Mouse (Mus musculus) midbrain, embryonic 11.5 days (tissue): ENCODE measurements around the gene Maats1. TPM values are rescaled to one million over a fixed set of nuclear protein-coding genes. Genes with fewer than 3 reads are reported as not detected.
"Not testable (repeated sequence)": the region's sequence is repeated elsewhere in the genome, so short reads cannot be mapped to it uniquely, and the experiment has no call there.

Experiments
- ATAC-seq: fragments of 200-750 bp; cut with Nextera tagmentation; 2 replicates; pipeline ENCODE4 v1.8.0; 2017; ENCODE audit warnings: moderate TSS enrichment, moderate library complexity; ENCODE audit not compliant: low FRiP score
- DNase-seq: peaks from one replicate; pipeline ENCODE4 v3.0.0; 2015; ENCODE audit warnings: low spot score; ENCODE audit errors: missing footprints
- H3K27ac ChIP-seq: fragments of 300-500 bp; sonication (generic); 2 replicates; pipeline ENCODE4 v1.5.1; 2014; ENCODE audit warnings: low read depth, low read length
- H3K27me3 ChIP-seq: fragments of 300-500 bp; sonication (generic); 2 replicates; pipeline ENCODE4 v1.6.1; 2014; ENCODE audit warnings: mild to moderate bottlenecking, low read length, moderate library complexity, mixed read lengths; ENCODE audit not compliant: control insufficient read depth, insufficient read depth
- H3K36me3 ChIP-seq: fragments of 300-500 bp; sonication (generic); 2 replicates; pipeline ENCODE4 v1.6.1; 2014; ENCODE audit warnings: mild to moderate bottlenecking, low read length, moderate library complexity, mixed read lengths; ENCODE audit not compliant: control insufficient read depth, insufficient read depth
- H3K4me1 ChIP-seq: fragments of 300-500 bp; sonication (generic); 2 replicates; pipeline ENCODE4 v1.6.1; 2014; ENCODE audit warnings: low read length; ENCODE audit not compliant: control insufficient read depth, insufficient read depth
- H3K4me2 ChIP-seq: fragments of 300-500 bp; sonication (generic); 2 replicates; pipeline ENCODE4 v1.6.1; 2014; ENCODE audit warnings: mild to moderate bottlenecking, moderate library complexity
- H3K4me3 ChIP-seq: fragments of 300-500 bp; sonication (generic); 2 replicates; pipeline ENCODE4 v1.5.1; 2014; ENCODE audit warnings: low read depth, low read length
- H3K9ac ChIP-seq: fragments of 300-500 bp; sonication (generic); 2 replicates; pipeline ENCODE4 v1.6.1; 2014; ENCODE audit warnings: low read length
- H3K9me3 ChIP-seq: fragments of 300-500 bp; sonication (generic); 2 replicates; pipeline ENCODE4 v1.6.1; 2016; ENCODE audit warnings: low read length; ENCODE audit not compliant: control insufficient read depth
- WGBS: fragments of 180-500 bp; shearing (Covaris S2); extraction: QIAGEN DNeasy Blood & Tissue Kit; methylation state at CpG from one replicate; pipeline ENCODE4 v1.1.7; 2014; 5-methylcytosine and 5-hydroxymethylcytosine counted together
- polyA plus RNA-seq: library from polyadenylated mRNA; unstranded; fragments of >200 nt; fragmentation: Nextera tagmentation; extraction: Ambion mirVana; gene quantifications from 2 replicates; pipeline ENCODE4 v1.2.1, GENCODE M21; 2014

The Maats1 gene
- polyA plus RNA-seq, 1 experiment from 2014 or later: 0.60 TPM

DNA sequence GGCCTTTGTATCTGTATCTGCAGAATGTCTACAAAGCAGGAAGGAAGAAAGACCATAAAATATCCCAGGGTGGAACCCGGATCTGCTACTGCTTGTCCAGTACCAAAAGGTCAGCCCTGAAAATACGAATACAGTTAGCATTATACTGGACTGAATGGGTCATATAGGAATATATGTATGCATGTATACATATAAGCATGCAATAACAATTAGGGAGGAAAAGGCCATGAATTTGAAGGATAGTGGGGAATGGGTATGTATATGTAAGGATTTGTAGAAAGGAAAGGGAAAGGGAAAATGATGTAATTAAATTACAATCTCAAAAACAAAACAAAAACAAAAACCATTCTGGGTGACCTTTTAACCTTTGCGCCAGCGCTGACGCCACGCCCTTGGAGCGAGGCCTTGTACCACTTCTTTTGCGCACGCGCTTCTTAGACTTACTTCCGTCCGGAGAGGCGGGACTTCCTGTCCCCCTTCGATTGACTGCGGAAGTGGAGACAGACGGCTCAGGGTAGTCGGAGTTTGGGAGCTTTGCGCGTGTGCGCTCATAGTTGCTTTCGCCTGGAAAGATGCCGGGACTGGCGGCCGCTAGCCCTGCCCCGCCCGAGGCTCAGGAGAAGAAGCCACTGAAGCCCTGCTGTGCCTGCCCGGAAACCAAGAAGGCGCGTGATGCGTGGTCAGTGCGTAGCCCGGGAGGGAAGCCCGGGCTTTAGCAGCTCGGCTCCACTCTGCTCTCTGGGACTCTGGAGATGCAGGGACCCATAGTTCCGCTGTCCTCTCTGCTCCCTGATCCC is 4.8 kb upstream of the Maats1 start, which contains the start of the genes Cox17 and Gm21987:
Gene Cox17 (plus strand): TSS at position 463 of the 797 bp plus-strand sequence.
Gene Gm21987 (plus strand): TSS at position 512 of the 797 bp plus-strand sequence.
- ATAC-seq: peak; percentile 93
- Histone ChIP-seq H3K36me3 (no peaks in the 10 kb centered on the region; the same call in 1 of the 2 replicates), H3K27ac (peak within 1 kb of the TSS; percentile 73), H3K4me2 (peak within 1 kb of the TSS; percentile 65), H3K4me1 (peaks cover 8% of the 10 kb centered on the region), H3K27me3 (no peaks in the 10 kb centered on the region), H3K9me3 (no peaks in the 10 kb centered on the region), H3K4me3 (peak within 1 kb of the TSS; percentile 88), H3K9ac (peak within 1 kb of the TSS; percentile 93)
- peak; percentile 98 for DNase-seq
- WGBS: 3% methylated on average over 35 of the region's 35 CpGs

DNA sequence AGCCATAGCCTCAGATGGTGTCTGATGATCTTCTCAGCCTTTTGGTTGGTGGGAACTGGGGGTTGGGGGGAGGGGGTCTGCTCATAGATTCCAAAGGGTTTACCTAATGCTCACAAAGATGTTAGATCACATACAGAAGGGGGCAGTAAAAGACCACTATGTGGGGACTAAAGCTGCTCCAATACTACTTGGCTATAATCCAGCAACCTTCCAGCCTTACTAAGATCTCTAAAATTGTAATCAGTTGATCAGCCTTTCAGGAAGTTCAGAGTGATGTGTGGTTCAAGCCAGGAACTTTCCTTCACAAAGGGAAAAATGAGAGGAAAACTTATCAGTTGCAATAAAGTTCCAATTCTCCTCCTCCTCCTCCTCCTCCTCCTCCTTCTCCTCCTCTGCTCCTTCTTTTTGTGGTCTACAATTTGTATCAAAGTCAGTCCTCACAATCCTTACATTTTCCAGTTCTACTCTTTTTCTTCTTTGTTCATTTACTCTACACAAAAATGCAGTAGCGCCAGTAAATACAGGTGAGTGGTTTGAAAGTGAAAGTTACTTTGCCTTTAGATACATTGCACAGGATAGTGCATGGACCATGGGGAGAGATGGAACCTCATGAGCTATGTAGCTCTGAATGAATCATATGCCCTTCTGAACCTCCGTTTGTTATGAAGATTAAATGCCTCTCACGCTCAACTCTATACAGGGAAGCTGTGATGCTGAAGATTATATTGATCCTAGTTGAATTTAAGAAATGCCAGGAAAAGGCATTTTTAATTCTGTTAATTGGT is 3.2 kb upstream of the Maats1 start:
- H3K27me3 ChIP-seq: no peaks in the 10 kb centered on the region
- H3K27ac ChIP-seq: no peak overlapping the region
- H3K36me3 ChIP-seq: no peaks in the 10 kb centered on the region
- H3K4me2 ChIP-seq: no peak overlapping the region
- peaks cover 13% of the 10 kb centered on the region for H3K4me1 ChIP-seq
- H3K9me3 ChIP-seq: no peaks in the 10 kb centered on the region
- peak; percentile 89 for DNase-seq
- no peak for ATAC-seq
- H3K4me3 ChIP-seq: no peak overlapping the region
- WGBS: 82% methylated on average over 3 of the region's 3 CpGs
- H3K9ac ChIP-seq: no peak overlapping the region

DNA sequence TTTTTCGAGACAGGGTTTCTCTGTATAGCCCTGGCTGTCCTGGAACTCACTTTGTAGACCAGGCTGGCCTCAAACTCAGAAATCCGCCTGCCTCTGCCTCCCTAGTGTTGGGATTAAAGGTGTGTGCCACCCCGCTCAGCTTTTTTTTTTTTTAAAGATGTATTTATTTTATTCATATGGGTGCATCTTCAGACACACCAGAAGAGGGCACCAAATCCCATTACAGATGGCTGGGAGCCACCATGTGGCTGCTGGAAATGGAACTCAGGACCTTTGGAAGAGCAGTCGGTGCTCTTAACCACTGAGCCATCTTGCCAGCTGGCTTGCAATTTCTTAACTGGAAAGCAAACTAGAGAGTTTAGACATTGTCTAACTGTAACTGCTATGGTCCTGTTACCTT is 3.9 kb downstream of the Maats1 start:
- H3K36me3 ChIP-seq, ATAC-seq, H3K4me1 ChIP-seq, H3K4me2 ChIP-seq, H3K27ac ChIP-seq, H3K27me3 ChIP-seq, H3K4me3 ChIP-seq, H3K9ac ChIP-seq, DNase-seq, H3K9me3 ChIP-seq: not testable (repeated sequence)
- 83% methylated on average over 4 of the region's 4 CpGs for WGBS

DNA sequence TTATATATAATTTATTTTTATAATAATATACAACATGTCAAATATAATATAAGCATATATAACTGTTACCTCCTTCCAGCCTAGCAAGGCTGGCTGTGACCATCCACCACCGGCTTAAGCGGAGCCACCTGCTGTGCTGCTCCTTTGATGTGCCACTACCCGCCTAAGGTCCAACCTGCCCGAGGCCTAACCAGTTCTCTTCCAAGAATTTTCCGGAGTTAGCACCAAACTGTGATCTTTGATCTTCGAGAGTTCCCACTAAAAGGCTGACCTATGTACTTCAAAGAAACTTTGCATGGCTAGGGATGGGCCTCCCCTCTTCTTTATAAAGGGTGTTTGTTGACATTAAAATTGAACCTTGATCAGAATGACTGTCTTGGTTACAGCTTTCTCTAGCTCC is 7.5 kb downstream of the Maats1 start:
- Histone ChIP-seq H3K4me1 (no peaks in the 10 kb centered on the region), H3K9me3 (no peaks in the 10 kb centered on the region), H3K4me2 (no peak overlapping the region), H3K9ac (no peak overlapping the region), H3K27me3 (no peaks in the 10 kb centered on the region), H3K36me3 (no peaks in the 10 kb centered on the region), H3K4me3 (no peak overlapping the region), H3K27ac (no peak overlapping the region)
- WGBS: 48% methylated on average over 6 of the region's 6 CpGs
- ATAC-seq (no peak), DNase-seq (no peak)

DNA sequence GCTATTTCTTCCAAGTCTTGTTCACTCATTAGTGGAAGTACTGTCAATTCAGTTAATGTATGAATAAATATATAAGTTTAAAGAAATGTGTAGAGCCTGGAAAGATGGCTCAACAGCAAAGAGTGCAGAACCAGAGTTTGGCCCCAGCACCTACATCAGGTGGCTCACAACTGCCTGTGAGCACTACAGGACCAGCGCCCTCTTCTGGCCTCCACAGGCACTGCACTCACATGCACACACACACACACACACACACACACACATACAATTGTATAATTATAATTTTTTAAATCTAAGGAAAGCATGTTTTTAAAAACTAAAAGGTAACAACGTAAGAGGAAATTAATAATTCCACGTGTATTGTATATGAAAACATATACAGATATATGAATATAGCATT is 12.6 kb downstream of the Maats1 start:
- DNase-seq (peak; percentile 37), ATAC-seq (no peak)
- H3K4me2 ChIP-seq: no peak overlapping the region
- no peak overlapping the region for H3K4me3 ChIP-seq
- H3K36me3 ChIP-seq: no peaks in the 10 kb centered on the region
- no peaks in the 10 kb centered on the region for H3K4me1 ChIP-seq
- 82% methylated on average over 3 of the region's 3 CpGs for WGBS
- no peak overlapping the region for H3K27ac ChIP-seq
- no peak overlapping the region for H3K9ac ChIP-seq
- H3K9me3 ChIP-seq: no peaks in the 10 kb centered on the region
- H3K27me3 ChIP-seq: no peaks in the 10 kb centered on the region

DNA sequence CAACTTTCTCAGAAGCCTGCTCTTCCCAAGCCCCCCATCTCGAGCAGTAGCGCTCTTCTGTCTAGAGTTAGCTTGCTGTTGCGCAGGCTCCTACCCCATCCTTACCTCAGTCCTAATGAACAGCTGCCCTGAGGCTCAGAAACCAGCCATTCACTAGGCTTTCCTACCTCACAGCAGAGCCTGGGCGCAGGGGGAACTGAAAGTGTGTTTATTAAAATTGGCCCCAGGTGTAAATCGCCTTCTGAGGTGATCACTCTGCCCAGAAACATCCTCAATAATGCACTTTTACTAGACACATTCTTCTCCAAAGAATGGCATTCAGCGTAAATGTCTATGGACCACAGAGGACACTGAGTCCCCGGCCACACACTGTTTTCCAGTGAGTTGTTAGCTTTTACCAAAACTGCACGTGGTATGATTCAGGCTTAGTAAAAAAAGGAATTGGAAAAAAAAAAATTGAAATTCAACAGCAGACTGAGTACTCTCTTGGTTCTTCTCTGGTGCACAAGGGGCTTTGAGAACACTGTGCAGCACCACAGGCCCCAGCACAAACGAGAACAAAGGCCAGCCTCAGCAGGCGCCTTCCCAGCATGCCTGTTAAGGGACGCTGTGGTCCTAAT is 15.1 kb downstream of the Maats1 start:
- no peaks in the 10 kb centered on the region for H3K27me3 ChIP-seq
- H3K4me2 ChIP-seq: no peak overlapping the region
- no peaks in the 10 kb centered on the region for H3K4me1 ChIP-seq
- ATAC-seq: no peak
- WGBS: 85% methylated on average over 11 of the region's 11 CpGs
- no peaks in the 10 kb centered on the region for H3K9me3 ChIP-seq
- no peak overlapping the region for H3K27ac ChIP-seq
- H3K36me3 ChIP-seq: no peaks in the 10 kb centered on the region
- no peak for DNase-seq
- H3K9ac ChIP-seq: no peak overlapping the region
- H3K4me3 ChIP-seq: no peak overlapping the region

DNA sequence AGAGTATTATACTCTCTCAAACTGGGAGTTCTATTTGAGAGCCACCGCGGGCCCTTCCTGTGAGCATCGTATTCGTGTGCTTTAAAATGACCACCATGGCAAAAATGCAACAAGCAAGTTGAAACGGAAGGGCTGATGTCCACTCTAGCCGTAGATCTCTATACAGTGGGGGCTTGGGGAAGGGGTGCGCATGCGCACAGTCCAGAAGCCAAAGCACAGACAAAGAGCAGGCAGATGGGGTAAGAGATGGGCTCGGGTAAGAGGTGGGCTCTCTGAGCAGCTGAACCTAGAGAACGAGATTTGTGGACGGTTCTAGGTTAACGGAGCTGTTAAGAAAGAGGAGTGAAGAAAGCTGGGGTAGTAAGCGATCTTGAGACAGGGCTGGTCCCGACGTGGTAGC is 17.6 kb downstream of the Maats1 start:
- H3K27ac ChIP-seq: no peak overlapping the region
- WGBS: 93% methylated on average over 15 of the region's 15 CpGs
- ATAC-seq (no peak), DNase-seq (no peak)
- no peaks in the 10 kb centered on the region for H3K9me3 ChIP-seq
- no peaks in the 10 kb centered on the region for H3K4me1 ChIP-seq
- H3K36me3 ChIP-seq: no peaks in the 10 kb centered on the region
- H3K4me3 ChIP-seq: no peak overlapping the region
- no peaks in the 10 kb centered on the region for H3K27me3 ChIP-seq
- H3K4me2 ChIP-seq: no peak overlapping the region
- no peak overlapping the region for H3K9ac ChIP-seq

DNA sequence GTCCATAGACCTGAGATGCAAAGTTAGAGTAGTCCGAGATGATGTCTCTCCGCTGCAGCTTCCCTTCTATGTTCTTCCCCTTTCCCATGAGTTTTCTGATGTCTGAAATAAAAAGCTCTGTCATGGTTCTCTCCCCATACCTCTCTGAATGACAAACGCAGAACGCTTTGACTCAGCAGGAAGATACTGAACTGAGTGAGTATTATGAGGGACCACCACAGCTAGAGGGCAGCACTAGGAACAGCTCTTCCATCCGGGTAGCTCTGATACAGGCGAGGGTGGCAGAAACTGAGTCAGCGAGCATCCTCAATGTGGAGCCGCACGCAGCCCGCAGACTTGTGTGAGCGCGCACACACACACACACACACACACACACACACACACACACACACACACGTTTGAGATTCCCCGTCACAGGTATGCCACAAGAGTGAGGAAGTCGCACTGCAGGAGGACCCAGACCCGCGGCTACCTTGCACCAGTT is 20.4 kb downstream of the Maats1 start:
- WGBS: 23% methylated on average over 17 of the region's 17 CpGs
- Histone ChIP-seq H3K4me1 (no peaks in the 10 kb centered on the region), H3K27ac (no peak overlapping the region), H3K4me3 (peak overlapping the region; percentile 2; the same call in 1 of the 2 replicates), H3K4me2 (peak overlapping the region; percentile 37), H3K36me3 (no peaks in the 10 kb centered on the region), H3K9ac (peak overlapping the region; percentile 49; the same call in 1 of the 2 replicates), H3K27me3 (no peaks in the 10 kb centered on the region), H3K9me3 (no peaks in the 10 kb centered on the region)
- ATAC-seq (peak; percentile 76), DNase-seq (peak; percentile 89)
